Mouse (Mus musculus) kidney, adult 2 months (tissue): ENCODE measurements around the gene Gpr152.

Experiments
- CTCF ChIP-seq: fragments of 200-500 bp; conservative IDR thresholded peaks from 2 replicates; pipeline ENCODE4 v1.5.1; 2011; ENCODE audit warnings: low read depth, mild to moderate bottlenecking, control low read depth, low read length, moderate library complexity, mixed read lengths; ENCODE audit not compliant: insufficient read depth, insufficient read length
- POLR2A ChIP-seq: fragments of 200-500 bp; IDR thresholded peaks from one replicate; pipeline ENCODE4 v1.6.1; 2011; ENCODE audit warnings: low read depth, low read length, control low read depth

- TF ChIP-seq CTCF (no peak), POLR2A (no peak)
These were observed 27.3 kb upstream of the Gpr152 start for GRCm38 (mm10) chr19:4112063-4112960.
